Mouse (Mus musculus) megakaryocyte, embryonic 14.5 days (primary cell): ENCODE data around the gene Mthfd1l.

Experiments
- FLI1 ChIP-seq: IDR thresholded peaks from 2 replicates; pipeline ENCODE4 v1.6.1; 2012; ENCODE audit warnings: low read length, inconsistent platforms, mixed read lengths
- GATA1 ChIP-seq: IDR thresholded peaks from 3 replicates; pipeline ENCODE4 v1.6.1; 2012; ENCODE audit warnings: mixed read lengths, low read length, inconsistent platforms, borderline replicate concordance

- TF ChIP-seq GATA1 (no peak), FLI1 (no peak)
Observed at GRCm38 (mm10) chr10:4151862-4152776, 179.2 kb downstream of the Mthfd1l start.
